Mouse (Mus musculus) brain, embryonic 14.5 days (tissue): ENCODE data around the gene Eef1e1. TPM values are rescaled to one million over a fixed set of nuclear protein-coding genes. Genes with fewer than 3 reads are reported as not detected.
A peak's percentile ranks its signal among the peaks of the same experiment; 100 is the strongest.
"Not testable (repeated sequence)": the region's sequence is repeated elsewhere in the genome, so short reads cannot be mapped to it uniquely, and the experiment has no call there.

Source experiments
- DNase-seq: peaks from one replicate; pipeline ENCODE4 v3.0.0-alpha.2; 2011; ENCODE audit warnings: low read depth
- CTCF ChIP-seq: fragments of 200-500 bp; IDR thresholded peaks from 2 replicates; pipeline ENCODE4 v1.5.1; 2012; ENCODE audit warnings: inconsistent platforms, mild to moderate bottlenecking, moderate library complexity, borderline replicate concordance; ENCODE audit not compliant: insufficient read depth, insufficient read length; ENCODE audit errors: extremely low read depth
- POLR2A ChIP-seq: fragments of 200-500 bp; IDR thresholded peaks from 2 replicates; pipeline ENCODE4 v1.6.1; 2012; ENCODE audit warnings: mild to moderate bottlenecking, inconsistent platforms, borderline replicate concordance; ENCODE audit not compliant: poor library complexity, insufficient read depth, insufficient read length, severe bottlenecking; ENCODE audit errors: extremely low read depth
- polyA plus RNA-seq: library from polyadenylated mRNA; depleted of rRNA; stranded (reverse); fragments of >200 nt; gene quantifications from 2 replicates; pipeline ENCODE4 v1.2.3, GENCODE M21; 2012; rRNA removed

The Eef1e1 gene
- 33.7 and 41.7 TPM in 2 replicates for polyA plus RNA-seq

GRCm38 (mm10) chr13:38658528-38659280, at the start of gene Eef1e1:
Gene Eef1e1 (minus strand): TSS chr13:38659058.
- TF ChIP-seq CTCF (peak; percentile 71), POLR2A (peak; percentile 66; the same call in 1 of the 2 replicates)
- DNase-seq, result peak; percentile 98

DNA sequence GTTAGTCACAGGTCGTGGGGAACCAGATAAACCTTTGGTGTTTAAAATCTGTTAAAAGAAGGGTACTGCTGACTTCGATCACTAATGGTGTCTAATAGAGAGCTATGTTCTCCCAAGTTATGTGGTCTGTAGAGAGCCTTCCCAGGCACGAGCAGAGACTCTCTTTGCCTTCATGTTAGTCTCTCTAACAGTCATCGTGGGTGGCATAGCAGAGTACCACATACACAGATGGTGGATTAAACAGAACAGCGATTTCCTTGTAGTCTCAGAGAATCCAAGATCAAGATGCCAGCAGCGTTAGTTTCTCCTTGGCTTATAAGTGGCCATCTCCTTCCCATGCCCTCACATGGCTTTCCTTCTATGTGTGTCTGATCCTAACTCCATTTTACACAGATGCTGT, 32.0 kb upstream of the Eef1e1 start:
- no peak for DNase-seq

GRCm38 (mm10) chr13:38690028-38690427, 31.2 kb upstream of the Eef1e1 start:
- TF ChIP-seq POLR2A, result no peak
- peak; percentile 66; the same call in 1 of the 2 replicates for TF ChIP-seq CTCF
- DNase-seq, result peak; percentile 58

More for the DNA sequence above, 32.0 kb upstream of the Eef1e1 start:
- TF ChIP-seq CTCF, result no peak
- no peak for TF ChIP-seq POLR2A

- TF ChIP-seq POLR2A (no peak), CTCF (no peak)
- DNase-seq, result no peak
These were observed 29.9 kb upstream of the Eef1e1 start for GRCm38 (mm10) chr13:38688761-38689160.

- TF ChIP-seq POLR2A (no peak), CTCF (no peak)
These were observed 13.5 kb upstream of the Eef1e1 start for GRCm38 (mm10) chr13:38672336-38672735.

DNA sequence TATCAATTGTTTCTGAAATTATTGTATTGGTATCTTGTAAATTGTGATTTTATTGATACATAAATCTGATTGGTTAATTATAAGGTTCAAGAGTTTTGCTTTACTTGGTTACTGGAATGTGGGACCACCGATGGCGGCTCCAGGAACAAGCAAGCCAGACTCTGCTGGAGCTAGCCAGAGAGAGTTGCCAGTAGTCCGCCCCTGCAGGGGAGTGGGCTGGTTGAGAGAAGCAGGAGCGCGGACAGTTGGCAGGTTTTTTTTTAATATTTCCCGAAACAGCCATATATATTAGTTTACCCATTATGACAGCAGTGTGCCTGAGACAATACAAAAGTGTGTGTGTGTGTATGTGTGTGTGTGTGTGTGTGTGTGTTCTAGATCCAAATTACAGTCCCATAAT, 12.6 kb upstream of the Eef1e1 start:
- not testable (repeated sequence) for DNase-seq

More at GRCm38 (mm10) chr13:38672336-38672735, 13.5 kb upstream of the Eef1e1 start:
- peak; percentile 28 for DNase-seq

DNA sequence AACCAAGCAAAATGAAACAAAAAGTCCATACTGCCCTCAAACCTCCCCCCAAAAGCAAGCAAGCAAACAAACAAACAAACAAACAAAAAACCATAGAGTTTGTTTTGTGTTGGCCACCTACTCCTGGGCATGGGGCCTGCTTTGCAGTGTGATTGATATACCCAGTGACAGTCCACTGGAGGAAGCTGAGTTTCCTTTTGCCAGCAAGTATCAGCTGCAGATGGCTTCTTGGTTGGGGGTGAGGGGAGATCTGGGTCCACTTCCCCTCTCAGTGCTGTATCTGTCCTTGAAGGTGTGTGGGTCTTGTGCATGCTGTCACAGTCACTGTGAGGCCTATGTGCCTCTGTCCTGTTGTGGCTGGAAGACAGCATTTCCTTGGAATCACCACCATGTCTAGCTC, 11.2 kb upstream of the Eef1e1 start:
- DNase-seq, result no peak

GRCm38 (mm10) chr13:38668514-38668913, 9.7 kb upstream of the Eef1e1 start:
- no peak for DNase-seq
- TF ChIP-seq CTCF (peak; percentile 43; the same call in 1 of the 2 replicates), POLR2A (no peak)

More for the DNA sequence above, 11.2 kb upstream of the Eef1e1 start:
- TF ChIP-seq POLR2A (no peak), CTCF (no peak)

DNA sequence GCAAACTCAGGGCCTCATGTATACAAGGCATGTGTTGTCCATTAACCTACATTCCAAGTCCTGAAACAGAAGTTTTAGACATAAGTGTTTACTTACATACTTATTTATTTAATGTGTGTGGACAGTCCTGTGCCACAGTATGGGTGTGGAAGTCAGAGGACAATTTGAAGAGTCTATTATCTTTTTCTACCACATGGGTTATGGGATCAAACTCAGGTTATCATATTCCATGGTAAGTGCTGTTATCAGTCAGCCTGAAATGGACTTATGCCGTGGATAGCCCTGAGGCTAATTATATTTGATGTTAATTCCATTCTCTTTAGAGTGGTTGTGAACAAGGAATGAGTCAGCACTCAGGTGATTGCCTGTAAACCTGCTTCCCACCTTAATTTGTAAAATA, 5.9 kb upstream of the Eef1e1 start:
- no peak for TF ChIP-seq POLR2A
- TF ChIP-seq CTCF, result no peak
- DNase-seq, result no peak

DNA sequence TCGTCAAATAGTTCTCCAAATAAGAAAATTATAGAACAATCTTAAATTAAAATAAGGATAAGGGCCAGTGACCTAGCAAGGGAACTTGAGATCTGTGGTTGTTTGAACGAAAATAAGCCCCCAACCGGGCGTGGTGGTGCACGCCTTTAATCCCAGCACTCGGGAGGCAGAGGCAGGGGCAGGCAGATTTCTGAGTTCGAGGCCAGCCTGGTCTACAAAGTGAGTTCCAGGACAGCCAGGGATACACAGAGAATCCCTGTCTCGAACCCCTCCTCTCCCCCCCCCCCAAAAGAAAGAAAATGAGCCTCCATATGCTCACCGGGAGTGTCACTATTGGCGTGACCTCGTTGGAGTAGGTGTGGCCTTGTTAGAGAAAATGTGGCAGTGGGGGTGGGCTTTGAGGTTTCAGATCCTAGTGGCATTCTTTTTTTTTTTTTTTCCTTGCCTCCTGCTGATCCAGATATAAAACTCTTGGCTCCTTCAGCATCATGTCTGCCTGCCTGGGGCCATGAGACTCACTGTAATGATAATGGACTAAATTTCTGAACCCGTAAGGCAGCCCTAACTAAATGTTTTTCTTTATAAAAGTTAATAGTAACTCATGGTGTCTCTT, 772 bp upstream of the Eef1e1 start:
- DNase-seq, result no peak
- TF ChIP-seq CTCF, result no peak
- no peak for TF ChIP-seq POLR2A

DNA sequence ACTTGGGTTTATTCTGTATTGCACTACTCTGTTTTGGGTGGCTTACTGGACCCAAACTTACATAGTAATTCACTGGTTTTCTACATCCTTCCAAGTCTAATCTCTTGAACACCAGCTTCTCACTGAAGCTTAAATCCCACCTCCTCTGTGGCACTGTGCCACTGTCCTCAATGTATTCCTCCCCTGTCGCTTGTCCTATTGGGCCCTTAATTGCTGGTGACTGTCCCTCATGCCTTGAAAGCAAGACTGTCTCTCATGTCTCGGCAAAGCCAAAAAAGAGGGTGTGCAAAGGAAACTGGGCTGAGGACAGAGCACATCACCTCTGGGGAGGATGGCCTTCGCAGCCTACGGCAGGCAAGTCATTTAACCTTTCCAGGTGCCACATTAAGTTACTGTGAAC, 993 bp downstream of the Eef1e1 start:
- DNase-seq, result peak; percentile 51
- TF ChIP-seq POLR2A, result no peak

- no peak for DNase-seq
- TF ChIP-seq CTCF (no peak), POLR2A (no peak)
These were observed 8.6 kb downstream of the Eef1e1 start for GRCm38 (mm10) chr13:38650292-38650691.
